Mouse (Mus musculus): ENCODE measurements at regions not wholly inside any gene's neighbourhood (a gene's known extent, or its start where the extent isn't known, plus 50 kb on each side); places are given as distances from the start of the nearest gene placed in this dataset.

GRCm38 (mm10) chr2:74930702-74931101 is 105.1 kb downstream of the Mtx2 start:
- peaks cover 70% of the 10 kb centered on the region for H3K27me3 ChIP-seq
- H3K9ac ChIP-seq: no peak overlapping the region
- H3K4me2 ChIP-seq (replicated peaks): no peak overlapping the region
- no peaks in the 10 kb centered on the region for H3K36me3 ChIP-seq
- no peak overlapping the region for H3K4me3 ChIP-seq
- 21% methylated on average over 3 of the region's 3 CpGs for WGBS
- H3K4me1 ChIP-seq: peaks cover 19% of the 10 kb centered on the region
- no peak overlapping the region for H3K27ac ChIP-seq
- H3K9me3 ChIP-seq: no peaks in the 10 kb centered on the region
- no peak for ATAC-seq (ENCODE audit: low FRiP score, low read depth)

GRCm38 (mm10) chr2:74933190-74933589 is 107.6 kb downstream of the Mtx2 start:
- Histone ChIP-seq H3K4me2 (replicated peaks) (no peak overlapping the region), H3K27me3 (peaks cover 70% of the 10 kb centered on the region), H3K9me3 (no peaks in the 10 kb centered on the region), H3K4me1 (peaks cover 9% of the 10 kb centered on the region; the same call in 1 of the 2 replicates), H3K4me3 (no peak overlapping the region), H3K36me3 (no peaks in the 10 kb centered on the region), H3K9ac (no peak overlapping the region), H3K27ac (no peak overlapping the region)
- no peak for ATAC-seq (ENCODE audit: low FRiP score, low read depth)
- WGBS: 22% methylated on average over 8 of the region's 8 CpGs

- peaks cover 65% of the 10 kb centered on the region for H3K27me3 ChIP-seq
- no peak overlapping the region for H3K9ac ChIP-seq
- no peak overlapping the region for H3K4me2 ChIP-seq (replicated peaks)
- H3K4me1 ChIP-seq: peaks cover 9% of the 10 kb centered on the region; the same call in 1 of the 2 replicates
- WGBS: 74% methylated on average over 1 of the region's 1 CpGs
- H3K27ac ChIP-seq: no peak overlapping the region
- ATAC-seq (ENCODE audit: low FRiP score, low read depth): no peak
- no peaks in the 10 kb centered on the region for H3K36me3 ChIP-seq
- H3K9me3 ChIP-seq: no peaks in the 10 kb centered on the region
- no peak overlapping the region for H3K4me3 ChIP-seq
Measured at GRCm38 (mm10) chr2:74933771-74934170, 108.2 kb downstream of the Mtx2 start.

DNA sequence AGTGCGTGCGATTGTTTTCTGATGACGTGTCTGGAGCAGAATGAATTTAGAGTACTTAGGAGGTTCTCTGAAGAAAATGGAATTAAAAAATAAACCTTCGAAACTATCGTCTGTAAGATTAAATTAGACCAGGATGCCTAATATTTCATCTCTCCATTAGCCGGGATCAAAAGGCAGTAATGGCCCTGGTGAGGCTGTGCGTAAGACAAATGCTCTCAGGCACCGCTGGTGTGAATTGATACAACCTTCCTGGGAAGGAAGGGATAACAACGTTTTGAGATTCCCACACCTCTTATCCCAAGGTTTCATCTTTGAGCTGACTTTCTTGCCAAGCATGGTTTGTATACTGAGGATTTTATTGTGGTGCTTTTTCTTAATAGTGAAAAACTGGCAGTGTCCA is 113.1 kb downstream of the Mtx2 start:
- Histone ChIP-seq H3K4me3 (no peak overlapping the region), H3K27ac (no peak overlapping the region), H3K4me2 (replicated peaks) (no peak overlapping the region), H3K4me1 (0 out of 2 replicates have a peak, but pooled peaks cover 2% of the 10 kb centered on the region), H3K36me3 (no peaks in the 10 kb centered on the region), H3K27me3 (peaks cover 36% of the 10 kb centered on the region), H3K9me3 (no peaks in the 10 kb centered on the region), H3K9ac (no peak overlapping the region)
- 41% methylated on average over 9 of the region's 9 CpGs for WGBS
- ATAC-seq (ENCODE audit: low FRiP score, low read depth): no peak

DNA sequence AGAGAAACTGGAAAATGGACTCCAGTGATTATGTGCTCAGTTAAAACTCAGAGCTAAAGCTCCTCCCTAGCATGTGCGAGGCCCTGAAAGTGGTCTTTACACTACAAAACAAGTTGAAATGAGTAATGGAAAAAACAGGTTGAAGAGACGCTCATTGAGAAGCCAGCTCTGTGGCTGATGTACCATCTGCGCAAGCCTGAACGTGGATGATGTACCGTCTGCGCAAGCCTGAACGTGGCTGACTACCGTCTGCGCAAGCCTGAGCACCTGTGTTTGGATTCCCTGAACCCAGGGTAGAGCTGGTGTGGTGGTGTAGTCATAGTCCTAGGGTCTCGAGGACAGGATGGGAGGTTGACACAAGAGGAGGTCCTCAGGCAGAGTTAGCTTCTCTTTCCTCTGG is 116.4 kb downstream of the Mtx2 start:
- Histone ChIP-seq H3K4me2 (replicated peaks) (no peak overlapping the region), H3K27ac (no peak overlapping the region), H3K9me3 (no peaks in the 10 kb centered on the region), H3K4me3 (no peak overlapping the region), H3K27me3 (peaks cover 31% of the 10 kb centered on the region), H3K36me3 (no peaks in the 10 kb centered on the region), H3K9ac (no peak overlapping the region), H3K4me1 (peaks cover 12% of the 10 kb centered on the region)
- 90% methylated on average over 10 of the region's 10 CpGs for WGBS
- ATAC-seq (ENCODE audit: low FRiP score, low read depth): no peak

- 56% methylated on average over 6 of the region's 6 CpGs for WGBS
- no peak overlapping the region for H3K9ac ChIP-seq
Measured at GRCm38 (mm10) chr2:74942611-74943198, 117.1 kb downstream of the Mtx2 start.

GRCm38 (mm10) chr2:74945185-74945749 is 119.7 kb downstream of the Mtx2 start:
- Histone ChIP-seq H3K4me1 (peaks cover 18% of the 10 kb centered on the region), H3K27ac (no peak overlapping the region), H3K4me2 (replicated peaks) (no peak overlapping the region), H3K9ac (no peak overlapping the region), H3K27me3 (peaks cover 34% of the 10 kb centered on the region), H3K4me3 (no peak overlapping the region), H3K9me3 (no peaks in the 10 kb centered on the region), H3K36me3 (no peaks in the 10 kb centered on the region)
- ATAC-seq (ENCODE audit: low FRiP score, low read depth): no peak
- WGBS: 35% methylated on average over 7 of the region's 7 CpGs

More at GRCm38 (mm10) chr2:74942611-74943198, 117.1 kb downstream of the Mtx2 start:
- H3K27me3 ChIP-seq: peaks cover 27% of the 10 kb centered on the region
- no peak overlapping the region for H3K4me3 ChIP-seq
- ATAC-seq (ENCODE audit: low FRiP score, low read depth): no peak
- H3K4me1 ChIP-seq: peaks cover 16% of the 10 kb centered on the region
- no peaks in the 10 kb centered on the region for H3K9me3 ChIP-seq
- H3K27ac ChIP-seq: no peak overlapping the region
- H3K4me2 ChIP-seq (replicated peaks): no peak overlapping the region
- H3K36me3 ChIP-seq: no peaks in the 10 kb centered on the region

- Histone ChIP-seq H3K4me1 (peaks cover 12% of the 10 kb centered on the region), H3K27me3 (peaks cover 37% of the 10 kb centered on the region), H3K9me3 (no peaks in the 10 kb centered on the region), H3K27ac (no peak overlapping the region), H3K4me2 (replicated peaks) (no peak overlapping the region), H3K9ac (no peak overlapping the region), H3K4me3 (no peak overlapping the region), H3K36me3 (no peaks in the 10 kb centered on the region)
- WGBS: 55% methylated on average over 12 of the region's 12 CpGs
- ATAC-seq (ENCODE audit: low FRiP score, low read depth): no peak; the same call in 1 of the 2 replicates
Measured at GRCm38 (mm10) chr2:74951401-74952260, 126.0 kb downstream of the Mtx2 start.

GRCm38 (mm10) chr2:74954101-74954500 is 128.5 kb downstream of the Mtx2 start:
- H3K4me1 ChIP-seq: peaks cover 6% of the 10 kb centered on the region
- WGBS: 65% methylated on average over 9 of the region's 9 CpGs
- no peak overlapping the region for H3K4me3 ChIP-seq
- no peak for ATAC-seq (ENCODE audit: low FRiP score, low read depth)
- no peak overlapping the region for H3K9ac ChIP-seq
- no peak overlapping the region for H3K27ac ChIP-seq
- H3K9me3 ChIP-seq: no peaks in the 10 kb centered on the region
- H3K27me3 ChIP-seq: peaks cover 34% of the 10 kb centered on the region
- no peaks in the 10 kb centered on the region for H3K36me3 ChIP-seq
- no peak overlapping the region for H3K4me2 ChIP-seq (replicated peaks)

GRCm38 (mm10) chr2:74955281-74956128 is 129.9 kb downstream of the Mtx2 start:
- peaks cover 24% of the 10 kb centered on the region for H3K27me3 ChIP-seq
- no peak overlapping the region for H3K27ac ChIP-seq
- H3K9me3 ChIP-seq: no peaks in the 10 kb centered on the region
- H3K4me1 ChIP-seq: peaks cover 8% of the 10 kb centered on the region
- no peak overlapping the region for H3K9ac ChIP-seq
- no peak overlapping the region for H3K4me3 ChIP-seq
- H3K4me2 ChIP-seq (replicated peaks): no peak overlapping the region
- 89% methylated on average over 4 of the region's 4 CpGs for WGBS
- H3K36me3 ChIP-seq: no peaks in the 10 kb centered on the region
- ATAC-seq (ENCODE audit: low FRiP score, low read depth): no peak

GRCm38 (mm10) chr2:74956129-74956450 is 130.5 kb downstream of the Mtx2 start:
- Histone ChIP-seq H3K9ac (no peak overlapping the region), H3K4me1 (peaks cover 8% of the 10 kb centered on the region), H3K27ac (no peak overlapping the region), H3K4me3 (no peak overlapping the region), H3K27me3 (peaks cover 27% of the 10 kb centered on the region), H3K9me3 (no peaks in the 10 kb centered on the region), H3K36me3 (no peaks in the 10 kb centered on the region), H3K4me2 (replicated peaks) (no peak overlapping the region)
- no peak for ATAC-seq (ENCODE audit: low FRiP score, low read depth)
- WGBS: 100% methylated on average over 1 of the region's 1 CpGs

DNA sequence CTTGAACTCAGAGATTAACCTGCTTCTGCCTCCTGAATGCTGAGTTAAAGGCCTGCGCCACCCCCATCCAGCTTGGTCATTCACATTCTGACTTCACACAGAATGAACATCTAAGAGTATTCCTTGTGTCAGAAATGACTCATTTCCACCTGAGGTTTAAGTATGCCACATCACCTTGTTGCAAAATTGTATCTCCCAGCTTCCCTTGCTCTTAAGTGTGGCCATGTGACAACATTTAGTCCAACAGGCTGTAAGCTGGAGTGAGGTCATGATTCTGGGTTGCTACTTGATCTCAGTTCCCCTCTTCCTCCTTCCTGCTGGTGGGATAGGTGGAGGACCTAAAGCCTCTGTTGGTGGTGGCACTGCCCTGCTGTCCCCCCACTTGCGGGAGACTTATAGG is 131.0 kb downstream of the Mtx2 start:
- H3K4me1 ChIP-seq: peaks cover 5% of the 10 kb centered on the region
- H3K27ac ChIP-seq: no peak overlapping the region
- peaks cover 32% of the 10 kb centered on the region for H3K27me3 ChIP-seq
- no peak overlapping the region for H3K9ac ChIP-seq
- WGBS: 96% methylated on average over 2 of the region's 2 CpGs
- no peak for ATAC-seq (ENCODE audit: low FRiP score, low read depth)
- no peak overlapping the region for H3K4me3 ChIP-seq
- no peaks in the 10 kb centered on the region for H3K36me3 ChIP-seq
- no peak overlapping the region for H3K4me2 ChIP-seq (replicated peaks)
- no peaks in the 10 kb centered on the region for H3K9me3 ChIP-seq
